Mouse (Mus musculus) neural tube, embryonic 11.5 days (tissue): ENCODE data around the gene St6galnac4. TPM values are rescaled to one million over a fixed set of nuclear protein-coding genes. Genes with fewer than 3 reads are reported as not detected.

ENCODE experiments used
- ATAC-seq: fragments of 200-750 bp; cut with Nextera tagmentation; 2 replicates; pipeline ENCODE4 v1.8.0; 2017; ENCODE audit warnings: moderate number of reproducible peaks, mild to moderate bottlenecking, moderate TSS enrichment, moderate library complexity; ENCODE audit not compliant: insufficient read depth, low FRiP score, low TSS enrichment
- DNase-seq: peaks from one replicate; pipeline ENCODE4 v3.0.0-alpha.2; 2015; ENCODE audit warnings: low spot score
- H3K27ac ChIP-seq: fragments of 300-500 bp; sonication (generic); 2 replicates; pipeline ENCODE4 v1.5.1; 2014; ENCODE audit warnings: low read depth, mild to moderate bottlenecking, low read length
- H3K27me3 ChIP-seq: fragments of 300-500 bp; sonication (generic); 2 replicates; pipeline ENCODE4 v1.6.1; 2014; ENCODE audit warnings: mild to moderate bottlenecking, low read length, mixed read lengths; ENCODE audit not compliant: control insufficient read depth, insufficient read depth
- H3K36me3 ChIP-seq: fragments of 300-500 bp; sonication (generic); 2 replicates; pipeline ENCODE4 v1.6.1; 2014; ENCODE audit warnings: mild to moderate bottlenecking, low read length, moderate library complexity, mixed read lengths; ENCODE audit not compliant: control insufficient read depth, insufficient read depth
- H3K4me1 ChIP-seq: fragments of 300-500 bp; sonication (generic); 2 replicates; pipeline ENCODE4 v1.6.1; 2014; ENCODE audit warnings: low read length, mixed read lengths; ENCODE audit not compliant: control insufficient read depth, insufficient read depth
- H3K4me2 ChIP-seq: fragments of 300-500 bp; sonication (generic); 2 replicates; pipeline ENCODE4 v1.6.1; 2014; ENCODE audit warnings: low read depth, mild to moderate bottlenecking, moderate library complexity
- H3K4me3 ChIP-seq: fragments of 300-500 bp; sonication (generic); 2 replicates; pipeline ENCODE4 v1.5.1; 2014; ENCODE audit warnings: low read depth, low read length
- H3K9ac ChIP-seq: fragments of 300-500 bp; sonication (generic); 2 replicates; pipeline ENCODE4 v1.6.1; 2014; ENCODE audit warnings: mild to moderate bottlenecking, low read length
- H3K9me3 ChIP-seq: fragments of 300-500 bp; sonication (generic); 2 replicates; pipeline ENCODE4 v1.6.1; 2016; ENCODE audit warnings: low read length; ENCODE audit not compliant: control insufficient read depth
- WGBS: fragments of 180-500 bp; shearing (Covaris S2); extraction: QIAGEN DNeasy Blood & Tissue Kit; methylation state at CpG from one replicate; pipeline ENCODE4 v1.1.7; 2014; 5-methylcytosine and 5-hydroxymethylcytosine counted together
- polyA plus RNA-seq: library from polyadenylated mRNA; unstranded; fragments of >200 nt; fragmentation: Nextera tagmentation; extraction: Ambion mirVana; gene quantifications from 2 replicates; pipeline ENCODE4 v1.2.1, GENCODE M21; 2014

Gene St6galnac4
- polyA plus RNA-seq, 1 experiment from 2014 or later, result 20.9 TPM

DNA sequence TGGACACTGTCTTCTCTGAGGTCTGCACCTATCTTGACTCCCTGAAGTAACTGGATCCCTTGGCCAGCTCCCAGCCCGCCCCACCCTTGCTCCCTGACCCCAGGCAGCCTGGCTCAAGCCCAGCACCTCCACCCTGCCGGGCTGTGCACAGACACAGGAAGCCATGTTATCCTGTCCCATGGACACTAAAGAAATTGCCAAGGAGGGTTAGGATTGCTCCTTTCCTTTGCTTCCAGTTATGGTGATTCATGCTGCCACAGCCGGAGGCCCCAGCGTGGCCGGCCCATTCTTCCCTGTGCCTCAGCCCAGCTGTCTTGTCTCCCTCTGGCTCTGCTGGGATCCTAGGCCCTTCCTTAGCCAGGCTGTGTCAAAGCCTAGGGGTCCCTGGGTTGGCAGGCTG, 46.8 kb downstream of the St6galnac4 start:
- Histone ChIP-seq H3K27me3 (no peaks in the 10 kb centered on the region), H3K36me3 (no peaks in the 10 kb centered on the region), H3K9me3 (no peaks in the 10 kb centered on the region), H3K4me3 (no peak overlapping the region), H3K4me2 (no peak overlapping the region), H3K27ac (no peak overlapping the region), H3K4me1 (peaks cover 19% of the 10 kb centered on the region), H3K9ac (no peak overlapping the region)
- ATAC-seq (no peak), DNase-seq (no peak)
- 79% methylated on average over 5 of the region's 5 CpGs for WGBS

DNA sequence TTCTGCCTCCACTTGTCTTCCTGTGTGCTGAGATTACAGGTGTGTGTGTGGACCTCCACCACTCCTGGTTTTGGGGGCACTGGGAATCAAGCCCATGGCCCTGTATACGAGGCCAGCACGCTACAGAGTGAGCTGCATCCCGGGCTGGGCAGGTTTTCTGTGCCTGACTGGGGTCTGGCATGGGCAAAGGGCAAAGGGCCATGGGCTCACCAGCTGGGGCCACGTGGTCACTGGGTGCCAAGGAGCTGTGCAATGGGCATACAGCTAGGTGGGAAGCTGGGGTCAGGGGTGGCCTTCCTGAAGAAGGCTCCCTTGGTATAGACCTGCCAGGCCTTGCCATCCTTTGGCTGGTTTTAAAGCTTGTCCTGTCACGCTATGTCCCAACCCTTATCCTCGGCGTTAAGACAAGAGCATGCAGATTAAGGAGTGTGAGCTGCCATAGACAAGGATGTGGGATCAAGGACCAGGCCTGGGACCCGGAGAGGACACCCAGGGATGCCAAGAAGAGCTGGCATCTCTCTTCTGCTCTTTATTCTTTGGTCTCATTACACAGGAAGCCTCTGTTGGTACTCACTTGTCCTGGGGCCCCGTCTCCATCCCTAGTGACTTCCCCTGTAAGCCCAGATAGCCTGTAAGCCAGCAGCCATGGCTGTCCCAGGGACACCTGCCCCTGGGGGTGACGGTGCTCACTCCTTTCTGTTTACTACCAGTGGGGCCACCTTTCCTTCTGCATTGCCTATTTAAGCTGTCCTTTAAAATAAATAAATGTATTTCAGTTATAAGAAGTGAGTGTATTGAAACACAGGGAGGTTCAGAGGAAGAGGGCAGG, 47.6 kb downstream of the St6galnac4 start:
- H3K36me3 ChIP-seq, result no peaks in the 10 kb centered on the region
- peaks cover 10% of the 10 kb centered on the region for H3K4me1 ChIP-seq
- H3K9me3 ChIP-seq, result no peaks in the 10 kb centered on the region
- no peak overlapping the region for H3K27ac ChIP-seq
- 83% methylated on average over 10 of the region's 10 CpGs for WGBS
- ATAC-seq (no peak), DNase-seq (no peak)
- H3K9ac ChIP-seq, result no peak overlapping the region
- H3K4me3 ChIP-seq, result no peak overlapping the region
- H3K27me3 ChIP-seq, result no peaks in the 10 kb centered on the region
- H3K4me2 ChIP-seq, result no peak overlapping the region

DNA sequence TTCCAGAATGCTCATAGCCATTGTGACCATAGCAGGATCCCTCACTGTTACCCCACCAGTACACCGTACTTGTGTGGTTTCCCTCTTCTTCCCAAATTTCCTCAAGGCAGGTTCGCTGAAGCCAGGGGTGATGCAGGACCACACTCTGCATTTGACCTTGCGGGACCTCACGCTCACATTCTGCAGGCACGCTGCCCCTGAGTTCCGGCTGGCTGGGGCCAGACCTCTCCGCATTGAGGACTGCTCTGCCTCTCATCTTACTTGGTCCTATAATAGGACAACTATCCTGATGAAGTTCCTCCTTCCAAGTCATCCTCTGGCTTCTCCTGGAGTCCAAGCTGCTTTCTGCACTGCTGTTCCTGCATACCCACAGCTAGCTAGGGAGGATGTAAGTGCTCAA, 49.7 kb downstream of the St6galnac4 start:
- no peaks in the 10 kb centered on the region for H3K36me3 ChIP-seq
- no peak for DNase-seq
- ATAC-seq, result no peak
- H3K4me2 ChIP-seq, result no peak overlapping the region
- WGBS, result 82% methylated on average over 7 of the region's 7 CpGs
- H3K4me1 ChIP-seq, result peaks cover 7% of the 10 kb centered on the region; the same call in 1 of the 2 replicates
- no peak overlapping the region for H3K27ac ChIP-seq
- H3K27me3 ChIP-seq, result no peaks in the 10 kb centered on the region
- no peak overlapping the region for H3K4me3 ChIP-seq
- H3K9ac ChIP-seq, result no peak overlapping the region
- no peaks in the 10 kb centered on the region for H3K9me3 ChIP-seq

DNA sequence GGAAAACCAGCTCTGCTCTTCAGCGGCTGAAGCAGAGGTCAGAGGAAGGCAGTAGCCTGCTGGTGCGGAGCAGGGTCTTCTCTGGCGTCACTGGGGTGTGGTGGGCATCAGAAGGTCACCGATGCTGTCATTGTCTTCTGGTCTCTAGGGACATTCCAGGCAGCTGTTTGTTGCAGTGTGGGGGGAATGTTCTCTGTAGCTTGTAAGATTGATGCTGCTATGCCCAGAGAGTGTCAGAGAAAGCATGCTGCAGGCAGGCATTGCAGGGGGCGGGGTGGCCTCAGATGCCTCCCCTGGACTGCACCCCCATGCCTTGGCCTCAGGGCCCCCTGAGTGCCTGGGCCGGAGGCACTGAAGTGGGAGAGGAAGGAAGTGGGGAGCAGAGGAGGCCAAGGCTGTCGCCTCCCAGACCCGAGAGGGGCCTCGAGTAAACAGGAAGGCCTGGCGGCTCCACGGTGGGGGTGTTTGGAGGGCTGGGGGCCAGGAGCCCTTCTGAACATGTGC, 50.9 kb downstream of the St6galnac4 start:
- DNase-seq (peak; percentile 54), ATAC-seq (no peak)
- Histone ChIP-seq H3K27ac (peak overlapping the region; percentile 14; the same call in 1 of the 2 replicates), H3K36me3 (no peaks in the 10 kb centered on the region), H3K27me3 (no peaks in the 10 kb centered on the region), H3K4me2 (no peak overlapping the region), H3K4me3 (no peak overlapping the region), H3K9ac (peak overlapping the region; percentile 29; the same call in 1 of the 2 replicates), H3K4me1 (peaks cover 5% of the 10 kb centered on the region; the same call in 1 of the 2 replicates), H3K9me3 (no peaks in the 10 kb centered on the region)
- 42% methylated on average over 11 of the region's 11 CpGs for WGBS

DNA sequence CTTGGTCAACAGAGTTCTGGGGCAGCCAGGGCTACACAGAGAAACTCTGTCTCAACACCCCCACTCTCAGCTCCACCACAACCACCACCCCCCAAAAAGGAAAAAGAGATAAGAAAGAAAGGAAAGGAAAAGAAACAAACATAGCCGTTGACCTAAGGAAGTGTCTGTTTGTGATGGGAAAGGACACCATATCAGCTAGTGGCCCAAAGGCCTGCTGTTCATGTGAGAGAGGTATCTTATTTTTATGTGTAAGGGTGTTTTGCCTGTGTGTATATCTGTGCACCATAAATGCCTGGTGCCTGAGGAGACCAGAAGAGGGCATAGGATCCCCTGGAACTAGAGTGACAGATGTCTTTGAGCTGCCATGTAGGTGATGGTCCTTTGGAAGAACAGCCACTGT, 52.7 kb downstream of the St6galnac4 start:
- Histone ChIP-seq H3K27me3 (no peaks in the 10 kb centered on the region), H3K4me2 (no peak overlapping the region), H3K4me3 (no peak overlapping the region), H3K4me1 (peaks cover 5% of the 10 kb centered on the region; the same call in 1 of the 2 replicates), H3K36me3 (no peaks in the 10 kb centered on the region), H3K27ac (no peak overlapping the region), H3K9ac (no peak overlapping the region), H3K9me3 (no peaks in the 10 kb centered on the region)
- WGBS, result 86% methylated on average over 1 of the region's 1 CpGs
- DNase-seq (no peak), ATAC-seq (no peak)

DNA sequence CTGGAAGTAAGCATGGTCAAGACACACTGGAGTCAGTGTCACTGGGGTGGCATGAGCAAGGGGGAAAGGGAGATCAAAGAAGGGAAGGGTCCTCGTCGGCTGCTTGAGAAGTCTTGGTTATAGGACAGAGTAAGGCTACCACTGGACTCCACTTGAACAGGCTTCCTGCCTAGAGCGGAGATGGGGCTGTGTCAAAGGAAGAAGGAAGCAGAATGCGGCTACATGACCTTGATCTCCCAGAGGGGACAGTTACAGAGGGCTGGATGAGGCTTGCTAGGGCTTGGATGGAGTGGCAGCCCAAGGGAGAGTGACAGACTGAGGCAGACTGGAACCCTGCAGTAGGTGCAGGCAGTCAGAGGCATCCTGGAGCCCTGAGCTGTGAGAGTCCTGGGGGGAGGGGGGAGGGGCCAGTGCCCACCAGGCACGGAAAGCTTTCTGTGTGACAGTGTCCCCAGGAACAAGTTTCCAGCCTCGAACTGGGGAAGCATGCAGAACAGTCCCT, 53.7 kb downstream of the St6galnac4 start:
- Histone ChIP-seq H3K27ac (no peak overlapping the region), H3K27me3 (no peaks in the 10 kb centered on the region), H3K9ac (no peak overlapping the region), H3K4me2 (no peak overlapping the region), H3K36me3 (no peaks in the 10 kb centered on the region), H3K4me1 (peaks cover 5% of the 10 kb centered on the region; the same call in 1 of the 2 replicates), H3K9me3 (no peaks in the 10 kb centered on the region), H3K4me3 (no peak overlapping the region)
- 73% methylated on average over 6 of the region's 6 CpGs for WGBS
- ATAC-seq (no peak), DNase-seq (no peak)

DNA sequence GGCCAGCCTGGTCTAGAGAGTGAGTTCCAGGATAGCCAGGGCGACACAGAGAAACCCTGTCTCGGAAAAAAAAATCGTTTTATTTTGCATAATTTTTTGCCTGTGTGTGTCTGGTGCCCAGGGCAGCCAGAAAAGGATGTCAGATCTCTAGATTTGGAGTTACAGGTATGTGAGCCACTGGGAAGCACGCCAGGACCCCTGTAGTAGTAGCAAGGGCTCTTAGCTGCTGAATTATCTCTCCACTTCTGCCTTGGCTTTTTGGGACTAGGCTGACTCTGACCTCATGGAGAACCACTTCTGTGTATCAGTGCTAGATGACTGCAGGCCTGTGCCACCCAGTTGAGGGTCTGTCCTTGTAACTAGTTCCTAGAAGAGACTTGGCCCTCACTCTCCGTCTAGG, 54.9 kb downstream of the St6galnac4 start:
- ATAC-seq (no peak), DNase-seq (no peak)
- Histone ChIP-seq H3K36me3 (no peaks in the 10 kb centered on the region), H3K27me3 (no peaks in the 10 kb centered on the region), H3K4me1 (peaks cover 5% of the 10 kb centered on the region; the same call in 1 of the 2 replicates), H3K9ac (no peak overlapping the region), H3K9me3 (no peaks in the 10 kb centered on the region), H3K4me3 (no peak overlapping the region), H3K4me2 (no peak overlapping the region), H3K27ac (no peak overlapping the region)
- 82% methylated on average over 5 of the region's 5 CpGs for WGBS

DNA sequence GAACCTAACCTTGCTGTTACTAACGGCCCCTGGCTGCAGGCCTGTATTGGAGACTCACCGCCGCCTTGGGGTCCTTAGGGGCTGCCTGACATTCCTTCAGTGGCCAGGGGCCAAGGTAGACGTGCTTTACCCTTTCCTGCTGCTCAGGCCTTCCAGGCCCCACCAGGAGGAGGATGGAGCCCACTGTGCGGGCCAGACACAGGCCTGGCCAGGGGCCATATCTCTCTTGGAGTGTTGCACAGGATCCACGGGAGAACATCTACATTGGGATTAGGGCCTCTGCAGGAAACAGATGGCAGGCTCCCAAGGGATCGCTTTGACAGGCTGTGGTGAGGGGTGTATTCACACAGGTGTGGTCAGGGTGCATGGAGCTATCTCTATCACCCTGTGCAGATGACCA, 55.9 kb downstream of the St6galnac4 start:
- no peak overlapping the region for H3K4me2 ChIP-seq
- no peaks in the 10 kb centered on the region for H3K9me3 ChIP-seq
- ATAC-seq (no peak), DNase-seq (no peak)
- H3K4me1 ChIP-seq, result peaks cover 3% of the 10 kb centered on the region; the same call in 1 of the 2 replicates
- H3K36me3 ChIP-seq, result no peaks in the 10 kb centered on the region
- no peak overlapping the region for H3K27ac ChIP-seq
- H3K27me3 ChIP-seq, result no peaks in the 10 kb centered on the region
- WGBS, result 83% methylated on average over 7 of the region's 7 CpGs
- no peak overlapping the region for H3K9ac ChIP-seq
- no peak overlapping the region for H3K4me3 ChIP-seq

DNA sequence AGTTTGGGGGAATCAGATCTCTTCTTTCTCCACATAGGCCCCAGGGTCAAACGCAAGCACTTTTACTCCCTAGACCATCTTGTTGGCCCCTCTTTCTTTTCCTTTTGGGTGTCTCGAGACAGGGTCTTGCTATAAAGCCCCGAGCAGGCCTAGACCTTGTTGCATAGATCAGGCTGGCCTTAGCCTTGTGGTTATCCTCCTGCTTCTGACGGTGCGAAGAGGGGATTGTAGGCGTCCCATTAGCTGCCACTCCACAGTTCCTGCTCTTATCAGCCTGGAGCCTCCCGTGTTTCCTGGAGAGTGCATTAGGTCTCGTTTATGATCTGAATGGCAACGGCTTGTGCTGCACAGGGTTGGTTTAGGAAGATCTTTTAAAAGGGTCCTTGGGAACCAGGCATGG, 57.2 kb downstream of the St6galnac4 start:
- DNase-seq (no peak), ATAC-seq (no peak)
- WGBS, result 80% methylated on average over 9 of the region's 9 CpGs
- no peaks in the 10 kb centered on the region for H3K4me1 ChIP-seq
- H3K4me2 ChIP-seq, result no peak overlapping the region
- no peak overlapping the region for H3K9ac ChIP-seq
- H3K9me3 ChIP-seq, result no peaks in the 10 kb centered on the region
- H3K36me3 ChIP-seq, result no peaks in the 10 kb centered on the region
- no peak overlapping the region for H3K27ac ChIP-seq
- no peak overlapping the region for H3K4me3 ChIP-seq
- H3K27me3 ChIP-seq, result no peaks in the 10 kb centered on the region
